Mouse (Mus musculus): ENCODE results near the gene Mtss1l.
"Not testable (repeated sequence)": the region's sequence is repeated elsewhere in the genome, so short reads cannot be mapped to it uniquely, and the experiment has no call there.

Mtss1l gene

DNA sequence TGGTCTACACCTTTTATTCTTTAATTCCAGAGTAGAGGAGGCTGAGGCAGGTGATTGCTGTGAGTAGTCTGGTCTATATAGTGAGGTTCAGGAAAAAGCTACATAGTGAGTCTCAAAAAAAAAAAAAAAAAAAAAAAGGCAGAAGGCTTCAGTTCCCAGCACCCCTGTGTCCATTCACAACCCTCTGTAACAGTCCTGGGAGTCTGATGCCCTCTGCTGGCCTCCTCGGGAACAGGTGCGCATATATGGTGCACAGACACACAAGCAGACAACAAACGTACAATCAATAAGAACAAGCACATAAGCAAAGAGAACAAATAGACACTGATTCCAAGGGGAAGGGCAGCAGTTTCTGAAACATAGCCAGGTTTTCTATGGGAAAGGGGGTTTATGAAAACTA is 55.1 kb downstream of the Mtss1l start:
- no peak for DNase-seq (ENCODE audit: low read depth, low spot score)

DNA sequence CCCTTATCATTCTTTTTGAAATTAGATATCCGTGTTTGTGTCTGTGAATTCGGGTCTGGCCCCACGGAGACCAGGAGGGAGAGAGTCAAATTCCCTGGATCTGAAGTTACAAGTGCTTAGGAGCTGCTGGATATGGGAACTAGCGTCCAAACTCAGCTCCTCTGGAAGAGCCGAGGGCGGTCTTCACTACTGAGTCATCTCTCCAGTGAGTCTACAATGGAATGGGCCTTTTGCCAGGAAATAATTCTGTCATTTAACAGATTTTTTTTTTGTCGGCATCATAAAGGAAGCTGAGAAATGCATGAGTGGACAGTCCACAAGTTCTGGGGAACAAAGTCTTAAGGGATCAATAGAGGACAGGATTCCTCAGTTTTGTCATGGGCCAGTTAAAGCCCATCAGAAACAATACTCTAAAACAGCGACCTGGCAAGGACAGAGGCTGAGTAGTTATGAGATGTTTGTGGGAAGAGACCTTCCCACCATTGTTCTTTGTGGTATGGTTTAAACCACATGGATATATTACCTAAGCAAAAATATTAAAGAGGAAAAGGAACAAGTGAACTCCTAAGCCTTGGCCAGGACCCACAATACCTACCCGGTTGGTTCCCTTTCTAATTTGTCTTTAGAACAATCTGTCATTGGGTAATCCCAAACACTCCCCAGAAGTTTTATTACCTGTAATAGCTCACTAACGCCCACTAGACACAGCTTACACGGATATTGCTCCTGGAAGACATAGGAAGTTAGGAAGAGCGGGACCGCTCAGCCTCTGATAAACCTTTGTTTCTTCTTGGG is 58.8 kb downstream of the Mtss1l start:
- peak; percentile 98 for DNase-seq (ENCODE audit: low read depth, low spot score)

DNA sequence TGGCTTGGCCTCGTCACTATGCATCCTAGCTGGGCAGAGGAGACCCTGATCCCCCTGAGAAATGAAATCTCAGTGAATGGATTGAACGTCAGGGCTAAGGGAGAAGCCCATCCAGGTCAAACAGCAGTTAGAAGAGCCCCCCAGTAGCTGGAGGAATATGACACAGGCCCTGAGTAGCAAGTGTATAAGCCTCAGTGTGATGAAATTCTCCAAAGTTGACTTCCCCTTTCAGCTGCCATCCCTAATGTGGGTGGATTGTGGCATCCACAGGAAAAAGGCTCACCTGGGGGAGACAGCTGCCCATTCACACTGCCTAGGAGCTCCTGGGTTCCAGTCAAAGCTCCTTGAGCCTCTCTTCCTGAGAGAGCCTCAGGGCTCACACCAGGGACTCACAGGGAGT is 64.1 kb downstream of the Mtss1l start:
- DNase-seq (ENCODE audit: low read depth, low spot score) = peak; percentile 34

DNA sequence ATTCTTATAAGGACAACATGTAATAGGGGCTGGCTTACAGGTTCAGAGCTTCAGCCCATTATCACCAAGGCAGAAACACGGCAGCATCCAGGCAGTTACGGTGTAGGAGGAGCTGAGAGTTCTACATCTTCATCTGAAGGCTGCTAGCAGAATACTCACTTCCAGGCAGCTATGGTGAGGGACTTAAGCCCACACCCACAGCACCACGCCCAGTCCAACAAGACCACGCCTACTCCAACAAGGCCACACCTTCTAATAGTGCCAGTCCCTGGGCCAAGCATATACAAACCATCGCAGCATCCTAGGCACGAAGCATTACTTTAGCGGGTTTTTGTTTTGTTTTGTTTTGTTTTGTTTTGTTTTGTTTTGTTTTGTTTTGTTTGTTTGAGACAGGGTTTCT is 65.2 kb downstream of the Mtss1l start:
- not testable (repeated sequence) for DNase-seq (ENCODE audit: low read depth, low spot score)

DNA sequence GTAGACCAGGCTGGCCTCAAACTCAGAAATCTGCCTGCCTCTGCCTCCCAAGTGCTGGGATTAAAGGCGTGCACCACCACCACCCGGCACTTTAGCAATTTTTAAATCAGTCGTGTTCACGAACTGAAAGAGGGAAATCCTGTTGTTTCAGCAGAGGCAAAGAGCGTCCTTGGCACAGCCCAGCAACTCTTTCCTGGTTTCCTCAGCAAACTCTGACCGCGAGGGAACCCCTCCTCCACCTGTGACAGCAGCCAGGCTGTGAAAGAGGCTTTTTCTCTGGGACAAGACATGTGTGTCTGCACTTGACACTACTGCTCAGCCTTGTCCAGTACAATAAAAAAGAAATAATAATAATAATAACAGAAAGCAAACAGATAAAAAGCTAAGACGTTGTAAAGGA is 65.7 kb downstream of the Mtss1l start:
- no peak for DNase-seq (ENCODE audit: low read depth, low spot score)

DNA sequence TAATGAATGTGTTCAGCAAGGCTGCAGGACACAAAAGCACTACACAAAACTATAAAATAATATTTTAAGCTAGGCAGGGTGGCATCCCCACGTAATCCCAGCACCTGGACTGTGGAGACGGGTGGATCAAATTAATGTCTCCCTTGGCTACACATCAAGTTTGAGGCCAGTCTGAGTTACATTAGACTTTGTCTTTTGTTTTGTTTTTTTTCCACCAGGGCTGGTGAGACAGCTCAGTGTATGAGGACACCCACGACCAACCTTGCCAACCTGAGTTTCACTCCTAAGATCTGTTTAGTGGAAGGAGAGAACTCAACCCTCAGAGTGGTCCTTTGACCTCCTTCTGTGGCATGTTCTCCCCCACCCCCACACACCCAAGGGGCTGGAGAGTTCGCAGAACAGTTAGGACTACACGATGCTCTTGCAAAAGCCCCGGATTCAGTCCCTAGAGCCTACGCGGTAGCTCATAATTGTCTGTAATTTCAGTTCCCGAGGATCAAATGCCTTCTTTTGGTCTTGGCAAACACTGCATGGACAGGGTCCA is 66.2 kb downstream of the Mtss1l start:
- DNase-seq (ENCODE audit: low read depth, low spot score) = peak; percentile 49

DNA sequence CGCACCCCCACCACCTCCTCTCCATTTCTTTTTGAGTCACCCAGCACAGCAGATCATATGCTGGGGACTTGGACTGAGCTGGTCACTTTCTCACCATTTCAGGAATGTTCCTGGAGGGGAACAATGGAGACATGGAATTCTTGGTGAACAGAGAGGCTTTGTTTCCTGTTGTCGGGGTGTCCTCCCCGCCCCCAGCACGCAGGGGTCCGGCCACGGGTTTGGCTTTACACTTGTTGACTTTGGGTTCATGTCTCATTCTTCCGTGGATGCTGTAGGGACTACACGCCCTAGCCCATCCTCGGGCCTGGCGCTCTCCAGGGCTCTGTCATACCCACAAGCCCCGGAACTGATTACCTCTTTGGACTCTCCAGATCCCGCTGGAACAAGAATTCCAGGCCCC is 67.7 kb downstream of the Mtss1l start:
- DNase-seq (ENCODE audit: low read depth, low spot score) = peak; percentile 86

DNA sequence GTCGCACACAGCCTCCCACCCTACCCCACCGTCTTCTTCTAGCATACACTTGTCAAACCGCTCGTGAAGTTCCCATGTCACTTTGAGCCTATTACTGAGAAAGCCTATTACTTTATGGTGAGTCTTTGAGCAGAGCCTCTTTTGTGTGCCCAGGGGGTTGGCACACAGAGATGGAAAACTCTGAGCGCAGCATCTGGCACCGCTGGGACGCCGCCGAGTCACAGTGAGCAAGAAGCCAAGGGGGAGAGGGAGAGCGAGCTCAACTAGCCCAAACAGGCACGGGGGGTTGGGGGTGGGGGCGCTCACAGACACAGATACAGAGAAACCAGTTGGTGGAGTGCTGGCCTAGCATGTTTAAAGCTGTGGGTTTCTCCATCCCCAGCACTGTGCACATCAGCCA is 68.3 kb downstream of the Mtss1l start:
- DNase-seq (ENCODE audit: low read depth, low spot score) = peak; percentile 76

DNA sequence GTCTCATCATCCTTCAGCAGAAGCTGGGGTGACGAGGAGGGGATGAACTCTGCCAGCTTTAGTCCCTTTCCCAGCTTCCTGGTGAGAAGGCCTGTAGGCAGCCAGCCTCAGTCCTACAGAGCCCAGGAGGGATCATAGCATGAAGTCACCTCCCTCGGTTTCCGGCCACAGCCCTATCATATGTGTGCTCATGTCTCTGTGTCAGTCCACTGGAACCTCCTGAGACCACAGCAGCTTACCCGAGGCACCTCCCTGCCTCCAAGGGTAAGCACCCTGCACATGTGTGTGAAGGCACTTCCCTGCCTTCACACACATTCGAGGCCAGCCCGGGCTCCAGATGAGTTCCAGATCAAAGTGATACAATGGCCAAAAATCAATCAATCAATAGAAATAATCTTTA is 69.0 kb downstream of the Mtss1l start:
- DNase-seq (ENCODE audit: low read depth, low spot score) = peak; percentile 59
